Mouse (Mus musculus) kidney, postnatal 36 days (tissue): ENCODE results near the gene Gm10961.
A peak's percentile ranks its signal among the peaks of the same experiment; 100 is the strongest.

Experiments used
- DNase-seq, 2 experiments: peaks; one replicate each; pipeline ENCODE4 v3.0.0; 2021 to 2022; ENCODE audit warnings: mixed read lengths in 2 of 2

Gm10961 gene

DNA sequence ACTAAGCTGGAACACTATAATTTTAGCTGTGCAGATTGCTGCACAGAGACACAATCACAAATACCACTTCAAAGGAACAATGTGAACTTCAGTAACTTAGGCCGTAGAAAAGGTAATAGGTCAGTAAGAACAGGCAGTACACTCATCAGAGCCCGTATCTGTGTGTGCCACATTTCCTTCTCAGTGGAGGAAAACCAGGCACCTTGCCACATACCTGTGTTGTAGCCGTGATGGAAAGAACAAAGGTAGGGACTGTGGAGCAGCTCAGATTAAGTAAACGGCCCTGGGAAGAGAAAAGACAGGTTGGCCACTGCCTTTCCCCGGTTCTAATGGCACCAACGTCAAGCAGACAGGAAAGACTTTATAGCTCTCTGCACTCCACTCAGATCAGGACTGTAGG lies 36.3 kb downstream of the Gm10961 start:
- DNase-seq = peak; percentile 52 to 65

DNA sequence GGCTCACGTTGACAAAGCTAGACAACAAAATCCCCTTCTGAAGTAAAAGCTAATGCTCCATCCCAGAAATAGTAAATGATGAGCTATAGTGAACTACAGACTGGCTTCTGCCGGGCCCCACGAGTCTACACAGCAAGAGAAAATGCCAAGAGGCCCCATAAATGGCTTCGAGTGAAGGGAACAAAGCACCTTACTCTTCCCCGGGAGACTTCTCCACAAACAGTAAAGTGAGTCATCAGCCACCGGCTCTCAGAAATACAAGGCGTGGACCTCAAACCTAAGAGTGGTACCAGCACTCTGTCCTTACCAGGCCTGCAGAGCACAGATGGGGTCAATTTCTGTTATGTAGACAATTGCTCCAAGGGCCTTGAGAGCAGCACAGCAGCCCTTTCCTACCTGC lies 37.7 kb downstream of the Gm10961 start:
- no peak for DNase-seq

DNA sequence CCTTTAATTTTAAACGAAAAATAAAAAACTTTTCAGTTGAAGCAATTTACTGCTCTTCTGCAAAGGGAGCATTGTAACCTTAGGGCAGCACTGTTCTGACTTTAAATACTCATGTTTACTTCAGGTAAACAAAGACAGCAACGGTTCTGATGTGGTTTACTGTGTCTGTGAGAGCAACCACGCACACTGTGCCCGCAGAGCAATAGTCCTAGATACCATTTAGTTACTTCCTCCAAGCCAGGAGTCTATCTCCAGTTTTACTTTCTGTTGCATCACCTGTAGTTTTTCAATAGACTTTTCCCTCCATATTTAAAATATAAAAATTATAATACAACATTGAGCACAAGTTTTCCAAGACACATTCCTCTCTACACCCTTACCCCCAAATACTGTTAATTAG lies 39.4 kb downstream of the Gm10961 start:
- no peak for DNase-seq

DNA sequence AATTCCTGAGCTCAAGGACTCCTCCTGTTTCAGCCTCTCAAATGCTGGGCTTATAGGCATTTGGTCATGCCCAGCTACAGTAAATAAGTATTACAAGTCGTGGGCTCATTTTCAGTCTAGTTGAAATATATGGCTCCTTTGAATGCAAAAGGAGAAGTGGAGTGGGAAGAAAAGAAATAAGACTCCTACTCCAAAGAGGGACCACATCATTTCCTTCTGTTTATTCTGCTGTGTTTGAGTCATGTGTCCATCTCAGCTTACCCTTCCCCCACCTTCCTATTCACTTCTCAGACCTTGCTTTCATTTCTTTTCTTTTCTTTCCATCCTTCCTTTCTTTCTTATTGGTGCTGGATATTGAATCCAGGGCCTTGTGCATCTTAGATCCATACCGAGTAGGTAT lies 40.4 kb downstream of the Gm10961 start:
- no peak for DNase-seq

DNA sequence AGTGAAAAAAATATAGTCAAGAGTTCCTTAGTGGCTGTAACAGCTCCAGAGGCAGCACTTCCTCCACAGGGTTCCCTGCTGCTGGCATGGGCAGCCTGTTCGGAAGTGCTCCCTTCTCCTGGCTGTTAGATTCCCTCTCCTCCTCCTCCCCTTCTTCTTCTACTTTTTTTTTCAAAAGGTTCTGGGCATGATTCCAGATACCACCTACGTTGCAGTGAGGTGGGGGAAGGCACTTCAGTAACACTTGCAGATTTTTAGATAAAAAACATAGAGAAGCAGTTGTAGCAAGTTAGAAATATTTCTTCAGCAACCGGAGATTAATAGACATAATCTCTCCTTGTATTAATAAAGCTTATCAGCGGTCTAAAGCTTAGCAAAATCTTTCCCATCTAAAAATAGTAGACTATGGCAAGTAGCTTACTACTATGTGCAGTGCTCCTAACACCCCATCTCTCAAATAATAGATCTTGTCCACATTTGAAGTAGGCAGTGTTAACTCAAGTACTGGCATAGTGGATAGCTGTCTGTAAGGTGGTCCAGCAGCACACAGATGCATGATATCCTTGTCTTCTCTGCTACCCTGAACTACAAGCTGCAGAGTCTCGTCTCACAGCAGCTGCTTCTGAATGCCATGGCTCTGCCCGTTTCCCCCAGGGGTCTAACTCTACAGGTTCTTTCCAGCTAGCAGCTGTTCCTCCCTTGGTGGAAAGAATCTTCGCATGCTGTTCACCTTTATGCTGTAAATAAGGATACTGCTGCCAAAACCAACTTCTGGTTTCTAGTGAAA lies 49.9 kb downstream of the Gm10961 start:
- DNase-seq = peak; percentile 59 to 62
